Mouse (Mus musculus) midbrain, embryonic 14.5 days (tissue): ENCODE data around the gene Banp. TPM values are rescaled to one million over a fixed set of nuclear protein-coding genes. Genes with fewer than 3 reads are reported as not detected.

ENCODE experiments used
- ATAC-seq: fragments of 200-750 bp; cut with Nextera tagmentation; 2 replicates; pipeline ENCODE4 v1.8.0; 2017; ENCODE audit warnings: moderate number of reproducible peaks, moderate library complexity; ENCODE audit not compliant: low FRiP score, low TSS enrichment
- DNase-seq: peaks from one replicate; pipeline ENCODE4 v3.0.0-alpha.2; 2015
- H3K27ac ChIP-seq: fragments of 300-500 bp; sonication (generic); replicated peaks from 2 replicates; pipeline ENCODE4 v1.5.1; 2014; ENCODE audit warnings: mild to moderate bottlenecking, low read depth, low read length, moderate library complexity
- H3K27me3 ChIP-seq: fragments of 300-500 bp; sonication (generic); 2 replicates; pipeline ENCODE4 v1.6.1; 2014; ENCODE audit warnings: low read length, control low read depth, mixed read lengths; ENCODE audit not compliant: control insufficient read depth, insufficient read depth
- H3K36me3 ChIP-seq: fragments of 300-500 bp; sonication (generic); 2 replicates; pipeline ENCODE4 v1.6.1; 2014; ENCODE audit warnings: low read length, control low read depth; ENCODE audit not compliant: control insufficient read depth, insufficient read depth
- H3K4me1 ChIP-seq: fragments of 300-500 bp; sonication (generic); 2 replicates; pipeline ENCODE4 v1.6.1; 2014; ENCODE audit warnings: mild to moderate bottlenecking, antibody characterized with exemption, low read length, control low read depth; ENCODE audit not compliant: control insufficient read depth, insufficient read depth
- H3K4me2 ChIP-seq: fragments of 300-500 bp; sonication (generic); 2 replicates; pipeline ENCODE4 v1.6.1; 2014; ENCODE audit warnings: mild to moderate bottlenecking, low read length, moderate library complexity
- H3K4me3 ChIP-seq: fragments of 300-500 bp; sonication (generic); replicated peaks from 2 replicates; pipeline ENCODE4 v1.5.1; 2014; ENCODE audit warnings: low read depth, low read length
- H3K9ac ChIP-seq: fragments of 300-500 bp; sonication (generic); replicated peaks from 2 replicates; pipeline ENCODE4 v1.6.1; 2014; ENCODE audit warnings: mild to moderate bottlenecking, low read length, moderate library complexity
- H3K9me3 ChIP-seq: fragments of 300-500 bp; sonication (generic); 2 replicates; pipeline ENCODE4 v1.6.1; 2016; ENCODE audit warnings: low read length, control low read depth, mixed read lengths; ENCODE audit not compliant: control insufficient read depth
- WGBS: fragments of 180-500 bp; shearing (Covaris S2); extraction: QIAGEN DNeasy Blood & Tissue Kit; methylation state at CpG from one replicate; pipeline ENCODE4 v1.1.7; 2014; 5-methylcytosine and 5-hydroxymethylcytosine counted together
- polyA plus RNA-seq: library from polyadenylated mRNA; unstranded; fragments of >200 nt; fragmentation: Nextera tagmentation; extraction: Ambion mirVana; gene quantifications from 2 replicates; pipeline ENCODE4 v1.2.1, GENCODE M21; 2014

Gene Banp
- polyA plus RNA-seq, 1 experiment from 2014 or later: 47.7 TPM

GRCm38 (mm10) chr8:122056113-122056512, 106.6 kb downstream of the Banp start:
- 13% methylated on average over 1 of the region's 1 CpGs for WGBS
- H3K27me3 ChIP-seq: no peaks in the 10 kb centered on the region
- H3K36me3 ChIP-seq: no peaks in the 10 kb centered on the region
- H3K4me2 ChIP-seq: no peak overlapping the region
- H3K27ac ChIP-seq: no peak overlapping the region
- H3K4me1 ChIP-seq: no peaks in the 10 kb centered on the region
- DNase-seq: no peak
- H3K9me3 ChIP-seq: no peaks in the 10 kb centered on the region
- H3K4me3 ChIP-seq: no peak overlapping the region
- no peak overlapping the region for H3K9ac ChIP-seq
- ATAC-seq: no peak

GRCm38 (mm10) chr8:122056882-122057281, 107.3 kb downstream of the Banp start:
- ATAC-seq: no peak
- no peak overlapping the region for H3K27ac ChIP-seq
- no peak for DNase-seq
- H3K27me3 ChIP-seq: no peaks in the 10 kb centered on the region
- no peaks in the 10 kb centered on the region for H3K36me3 ChIP-seq
- H3K4me1 ChIP-seq: no peaks in the 10 kb centered on the region
- WGBS: 84% methylated on average over 7 of the region's 7 CpGs
- H3K4me2 ChIP-seq: no peak overlapping the region
- no peak overlapping the region for H3K9ac ChIP-seq
- no peaks in the 10 kb centered on the region for H3K9me3 ChIP-seq
- no peak overlapping the region for H3K4me3 ChIP-seq

- ATAC-seq: no peak
- WGBS: 58% methylated on average over 9 of the region's 9 CpGs
Observed at GRCm38 (mm10) chr8:122058510-122058909, 109.0 kb downstream of the Banp start.

GRCm38 (mm10) chr8:122058951-122059350, 109.4 kb downstream of the Banp start:
- H3K4me1 ChIP-seq: no peaks in the 10 kb centered on the region
- no peak for DNase-seq
- ATAC-seq: no peak

More at GRCm38 (mm10) chr8:122058510-122058909, 109.0 kb downstream of the Banp start:
- no peak overlapping the region for H3K9ac ChIP-seq
- no peak overlapping the region for H3K27ac ChIP-seq
- H3K9me3 ChIP-seq: no peaks in the 10 kb centered on the region
- H3K27me3 ChIP-seq: no peaks in the 10 kb centered on the region
- no peak for DNase-seq
- H3K4me3 ChIP-seq: no peak overlapping the region
- H3K36me3 ChIP-seq: no peaks in the 10 kb centered on the region
- H3K4me2 ChIP-seq: no peak overlapping the region
- no peaks in the 10 kb centered on the region for H3K4me1 ChIP-seq

GRCm38 (mm10) chr8:122062508-122063223, 113.1 kb downstream of the Banp start:
- DNase-seq: no peak
- Histone ChIP-seq H3K4me2 (no peak overlapping the region), H3K4me3 (no peak overlapping the region), H3K27ac (no peak overlapping the region), H3K36me3 (no peaks in the 10 kb centered on the region), H3K9me3 (no peaks in the 10 kb centered on the region), H3K4me1 (no peaks in the 10 kb centered on the region), H3K9ac (no peak overlapping the region), H3K27me3 (no peaks in the 10 kb centered on the region)
- 85% methylated on average over 12 of the region's 12 CpGs for WGBS
- no peak for ATAC-seq

More at GRCm38 (mm10) chr8:122058951-122059350, 109.4 kb downstream of the Banp start:
- 78% methylated on average over 8 of the region's 8 CpGs for WGBS
- Histone ChIP-seq H3K4me2 (no peak overlapping the region), H3K36me3 (no peaks in the 10 kb centered on the region), H3K27me3 (no peaks in the 10 kb centered on the region), H3K4me3 (no peak overlapping the region), H3K9me3 (no peaks in the 10 kb centered on the region), H3K27ac (no peak overlapping the region), H3K9ac (no peak overlapping the region)

- ATAC-seq (no peak), DNase-seq (no peak)
- 74% methylated on average over 7 of the region's 7 CpGs for WGBS
- no peak overlapping the region for H3K27ac ChIP-seq
- H3K4me2 ChIP-seq: no peak overlapping the region
- H3K27me3 ChIP-seq: no peaks in the 10 kb centered on the region
- no peaks in the 10 kb centered on the region for H3K36me3 ChIP-seq
- no peaks in the 10 kb centered on the region for H3K9me3 ChIP-seq
- H3K9ac ChIP-seq: no peak overlapping the region
- no peak overlapping the region for H3K4me3 ChIP-seq
- H3K4me1 ChIP-seq: no peaks in the 10 kb centered on the region
Observed at GRCm38 (mm10) chr8:122064353-122064752, 114.8 kb downstream of the Banp start.

- H3K4me3 ChIP-seq: no peak overlapping the region
Observed at GRCm38 (mm10) chr8:122067783-122068505, 118.4 kb downstream of the Banp start.

GRCm38 (mm10) chr8:122068609-122069008, 119.1 kb downstream of the Banp start:
- no peak overlapping the region for H3K4me2 ChIP-seq
- H3K27me3 ChIP-seq: no peaks in the 10 kb centered on the region
- H3K4me1 ChIP-seq: no peaks in the 10 kb centered on the region
- no peak overlapping the region for H3K27ac ChIP-seq
- H3K4me3 ChIP-seq: no peak overlapping the region
- DNase-seq (no peak), ATAC-seq (no peak)
- H3K9me3 ChIP-seq: no peaks in the 10 kb centered on the region
- 86% methylated on average over 13 of the region's 13 CpGs for WGBS
- H3K9ac ChIP-seq: no peak overlapping the region
- no peaks in the 10 kb centered on the region for H3K36me3 ChIP-seq

More at GRCm38 (mm10) chr8:122067783-122068505, 118.4 kb downstream of the Banp start:
- no peak overlapping the region for H3K9ac ChIP-seq
- no peaks in the 10 kb centered on the region for H3K36me3 ChIP-seq
- DNase-seq (no peak), ATAC-seq (no peak)
- no peaks in the 10 kb centered on the region for H3K4me1 ChIP-seq
- WGBS: 75% methylated on average over 15 of the region's 15 CpGs
- no peaks in the 10 kb centered on the region for H3K9me3 ChIP-seq
- H3K27ac ChIP-seq: no peak overlapping the region
- H3K4me2 ChIP-seq: no peak overlapping the region
- no peaks in the 10 kb centered on the region for H3K27me3 ChIP-seq

- H3K9me3 ChIP-seq: no peaks in the 10 kb centered on the region
- H3K9ac ChIP-seq: no peak overlapping the region
- H3K27me3 ChIP-seq: no peaks in the 10 kb centered on the region
- ATAC-seq (no peak), DNase-seq (no peak)
- no peak overlapping the region for H3K27ac ChIP-seq
- WGBS: 86% methylated on average over 11 of the region's 11 CpGs
- no peak overlapping the region for H3K4me2 ChIP-seq
- H3K4me1 ChIP-seq: no peaks in the 10 kb centered on the region
- H3K4me3 ChIP-seq: no peak overlapping the region
- H3K36me3 ChIP-seq: no peaks in the 10 kb centered on the region
Observed at GRCm38 (mm10) chr8:122069281-122069680, 119.7 kb downstream of the Banp start.
